Mouse (Mus musculus) intestine, embryonic 15.5 days (tissue): ENCODE results near the gene Sphkap. TPM values are rescaled to one million over a fixed set of nuclear protein-coding genes. Genes with fewer than 3 reads are reported as not detected.

Experiments used
- ATAC-seq: fragments of 200-750 bp; cut with Nextera tagmentation; 2 replicates; pipeline ENCODE4 v1.8.0; 2017; ENCODE audit warnings: moderate TSS enrichment, moderate library complexity
- H3K27ac ChIP-seq: fragments of 300-500 bp; sonication (generic); 2 replicates; pipeline ENCODE4 v1.5.1; 2015; ENCODE audit warnings: mild to moderate bottlenecking, inconsistent platforms
- H3K27me3 ChIP-seq: fragments of 300-500 bp; sonication (generic); replicated peaks from 2 replicates; pipeline ENCODE4 v1.6.1; 2015; ENCODE audit warnings: inconsistent platforms
- H3K36me3 ChIP-seq: fragments of 300-500 bp; sonication (generic); 2 replicates; pipeline ENCODE4 v1.6.1; 2015; ENCODE audit warnings: inconsistent platforms
- H3K4me1 ChIP-seq: fragments of 300-500 bp; sonication (generic); replicated peaks from 2 replicates; pipeline ENCODE4 v1.6.1; 2015; ENCODE audit warnings: inconsistent platforms
- H3K4me2 ChIP-seq: fragments of 300-500 bp; sonication (generic); replicated peaks from 2 replicates; pipeline ENCODE4 v1.6.1; 2015; ENCODE audit warnings: mild to moderate bottlenecking, inconsistent platforms
- H3K4me3 ChIP-seq: fragments of 300-500 bp; sonication (generic); replicated peaks from 2 replicates; pipeline ENCODE4 v1.5.1; 2015; ENCODE audit warnings: inconsistent platforms
- H3K9ac ChIP-seq: fragments of 300-500 bp; sonication (generic); 2 replicates; pipeline ENCODE4 v1.6.1; 2015; ENCODE audit warnings: inconsistent platforms
- H3K9me3 ChIP-seq: fragments of 300-500 bp; sonication (generic); 2 replicates; pipeline ENCODE4 v1.6.1; 2016; ENCODE audit warnings: inconsistent platforms
- WGBS: fragments of 180-500 bp; shearing (Covaris S2); methylation state at CpG from one replicate; pipeline ENCODE4 v1.1.7; 2015; 5-methylcytosine and 5-hydroxymethylcytosine counted together
- polyA plus RNA-seq: library from polyadenylated mRNA; unstranded; fragments of >200 nt; fragmentation: Nextera tagmentation; extraction: Ambion mirVana; gene quantifications from 2 replicates; pipeline ENCODE4 v1.2.1, GENCODE M21; 2015

The Sphkap gene
- polyA plus RNA-seq, 1 experiment from 2014 or later, result 1.4 TPM

DNA sequence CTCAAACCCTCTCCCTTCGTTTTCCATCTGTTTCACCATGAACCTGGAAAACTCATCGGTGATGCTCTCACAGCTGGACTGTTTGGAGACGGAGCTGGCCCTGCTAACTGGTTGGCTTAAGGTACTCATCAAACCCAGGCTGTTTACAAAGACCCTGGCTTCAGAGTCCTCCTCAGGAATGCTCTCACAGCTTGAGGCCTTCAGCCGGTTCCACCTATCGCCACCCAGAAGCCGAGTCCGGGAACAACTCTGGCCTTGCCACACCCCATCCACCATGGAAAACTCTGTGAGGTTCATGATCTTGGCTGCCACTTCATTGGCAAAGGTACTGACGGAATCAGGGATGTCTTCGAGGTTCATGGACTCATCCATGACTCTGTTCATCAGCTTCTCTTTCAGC, 131.4 kb downstream of the Sphkap start:
- 86% methylated on average over 9 of the region's 9 CpGs for WGBS
- no peaks in the 10 kb centered on the region for H3K4me1 ChIP-seq
- no peaks in the 10 kb centered on the region for H3K27me3 ChIP-seq
- no peaks in the 10 kb centered on the region for H3K9me3 ChIP-seq
- no peak overlapping the region for H3K9ac ChIP-seq
- H3K4me3 ChIP-seq, result no peak overlapping the region
- ATAC-seq, result no peak
- H3K27ac ChIP-seq, result no peak overlapping the region
- no peak overlapping the region for H3K4me2 ChIP-seq
- H3K36me3 ChIP-seq, result no peaks in the 10 kb centered on the region

DNA sequence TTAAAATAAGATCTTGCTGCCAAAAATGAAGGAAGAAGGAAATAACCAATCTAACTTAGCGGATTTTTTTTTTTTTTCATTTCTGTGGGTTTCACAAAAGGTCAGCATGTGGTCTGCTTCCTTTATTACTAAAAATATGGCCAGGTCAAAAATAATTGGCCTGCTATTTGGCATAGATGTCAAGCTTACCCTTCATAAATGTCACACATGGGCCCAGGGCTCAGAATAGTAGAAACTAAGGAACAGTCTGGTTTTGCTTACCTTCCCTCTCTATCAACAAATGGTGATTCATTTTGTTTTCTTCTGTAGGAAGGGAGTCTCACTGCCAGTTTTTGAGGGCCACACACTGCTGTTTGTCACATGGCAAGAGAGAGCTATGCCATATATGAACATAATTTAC, 156.3 kb downstream of the Sphkap start:
- no peak overlapping the region for H3K4me3 ChIP-seq
- no peak overlapping the region for H3K27ac ChIP-seq
- H3K36me3 ChIP-seq, result no peaks in the 10 kb centered on the region
- H3K27me3 ChIP-seq, result no peaks in the 10 kb centered on the region
- 80% methylated on average over 1 of the region's 1 CpGs for WGBS
- no peak for ATAC-seq
- H3K4me2 ChIP-seq, result no peak overlapping the region
- H3K9ac ChIP-seq, result no peak overlapping the region
- no peaks in the 10 kb centered on the region for H3K4me1 ChIP-seq
- no peaks in the 10 kb centered on the region for H3K9me3 ChIP-seq

DNA sequence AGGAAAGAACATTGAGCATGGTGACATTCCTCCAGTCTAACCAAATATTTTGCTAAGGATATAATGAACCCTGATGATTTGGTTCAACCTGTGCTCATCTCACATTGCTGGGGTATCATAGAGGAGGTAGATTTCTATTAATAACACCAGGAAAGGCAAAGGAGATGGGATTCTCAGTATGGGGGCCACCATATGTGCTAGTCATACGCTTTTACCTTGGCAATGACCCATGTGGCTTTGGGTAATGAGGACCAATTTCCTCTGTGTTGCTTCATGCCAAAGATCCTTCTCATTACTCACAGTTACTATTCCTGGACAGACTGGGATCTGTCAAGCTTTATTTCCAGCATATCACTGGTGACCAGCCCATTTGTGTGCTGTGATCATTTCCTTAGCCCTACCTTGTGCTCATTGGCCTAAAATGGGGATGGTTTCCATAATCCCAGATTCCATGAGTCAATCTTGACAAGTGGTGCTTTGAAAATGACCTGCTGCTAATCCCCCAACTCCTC, 159.7 kb downstream of the Sphkap start:
- H3K4me2 ChIP-seq, result no peak overlapping the region
- no peak overlapping the region for H3K9ac ChIP-seq
- H3K4me1 ChIP-seq, result no peaks in the 10 kb centered on the region
- H3K4me3 ChIP-seq, result no peak overlapping the region
- H3K27me3 ChIP-seq, result no peaks in the 10 kb centered on the region
- ATAC-seq, result no peak
- no peak overlapping the region for H3K27ac ChIP-seq
- WGBS, result 89% methylated on average over 1 of the region's 1 CpGs
- no peaks in the 10 kb centered on the region for H3K36me3 ChIP-seq
- H3K9me3 ChIP-seq, result no peaks in the 10 kb centered on the region

DNA sequence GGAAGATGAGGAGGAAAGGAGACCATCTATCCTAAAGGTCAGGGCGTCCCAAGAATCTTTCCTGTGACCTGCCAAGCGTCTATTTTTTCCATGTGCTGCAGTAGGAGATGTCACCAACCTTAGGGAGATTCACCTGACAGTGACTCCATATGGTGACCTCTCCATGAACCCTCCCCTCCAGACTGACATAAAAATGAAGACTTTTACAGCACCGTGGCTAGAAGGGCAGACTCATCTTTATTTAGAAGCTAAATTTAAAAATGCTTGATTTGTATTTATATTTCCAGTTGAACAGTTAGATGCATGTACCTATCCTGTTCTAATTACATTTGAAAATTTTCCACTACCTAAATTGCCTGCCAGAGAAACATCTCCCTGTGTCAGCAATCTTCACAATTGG, 180.1 kb downstream of the Sphkap start:
- H3K27ac ChIP-seq, result no peak overlapping the region
- H3K27me3 ChIP-seq, result no peaks in the 10 kb centered on the region
- H3K9ac ChIP-seq, result no peak overlapping the region
- no peak overlapping the region for H3K4me3 ChIP-seq
- 71% methylated on average over 3 of the region's 3 CpGs for WGBS
- H3K9me3 ChIP-seq, result no peaks in the 10 kb centered on the region
- no peak overlapping the region for H3K4me2 ChIP-seq
- no peaks in the 10 kb centered on the region for H3K36me3 ChIP-seq
- ATAC-seq, result no peak
- H3K4me1 ChIP-seq, result no peaks in the 10 kb centered on the region

DNA sequence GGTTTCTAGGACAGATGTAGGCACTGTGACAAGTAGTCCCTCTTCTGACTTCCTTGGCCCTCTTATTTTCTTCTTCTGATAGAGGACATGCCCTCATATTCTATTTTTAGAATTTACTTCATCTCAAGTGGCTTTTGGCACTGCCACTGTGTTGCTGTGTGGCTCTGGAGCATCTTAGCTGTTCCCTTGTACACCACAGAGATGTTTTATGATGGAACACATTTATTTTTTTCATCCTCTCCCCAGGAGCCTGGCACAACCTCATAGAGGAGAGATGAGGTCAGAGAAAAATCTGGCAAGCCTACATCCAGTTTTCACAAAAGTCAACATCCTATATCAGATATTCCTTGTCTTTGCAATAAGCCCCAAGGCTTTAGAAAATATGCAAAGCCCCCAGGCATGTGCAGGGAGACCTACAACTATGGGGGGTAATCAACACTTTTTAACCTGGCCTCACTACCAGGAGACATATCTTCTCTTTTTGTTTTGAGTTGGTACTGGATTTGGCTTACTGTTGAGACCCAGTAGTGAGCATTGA, 183.5 kb downstream of the Sphkap start:
- Histone ChIP-seq H3K9me3 (no peaks in the 10 kb centered on the region), H3K4me1 (no peaks in the 10 kb centered on the region), H3K27me3 (no peaks in the 10 kb centered on the region), H3K36me3 (no peaks in the 10 kb centered on the region), H3K4me2 (no peak overlapping the region), H3K4me3 (no peak overlapping the region), H3K27ac (no peak overlapping the region), H3K9ac (no peak overlapping the region)
- no peak for ATAC-seq

DNA sequence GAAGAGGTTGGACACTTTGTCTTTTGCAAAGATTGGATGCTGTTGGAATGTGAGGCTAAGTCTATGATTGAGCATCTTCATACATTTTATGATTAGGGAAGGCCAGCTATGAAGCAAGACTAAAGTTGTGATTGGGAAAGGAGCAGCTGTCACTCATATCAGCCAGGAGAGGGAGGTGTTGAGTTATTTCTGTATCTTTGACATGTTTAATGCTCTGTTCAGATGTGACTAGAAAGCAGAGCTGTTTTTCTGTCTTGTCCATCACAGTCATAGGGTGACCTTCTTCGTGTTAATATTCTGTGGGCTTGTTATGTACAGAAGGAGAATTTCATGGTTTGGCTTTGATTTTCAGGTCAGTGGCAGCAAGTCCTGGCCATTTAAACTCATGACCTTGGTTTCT, 184.9 kb downstream of the Sphkap start:
- H3K27me3 ChIP-seq, result no peaks in the 10 kb centered on the region
- ATAC-seq, result no peak
- H3K4me3 ChIP-seq, result no peak overlapping the region
- no peak overlapping the region for H3K27ac ChIP-seq
- no peaks in the 10 kb centered on the region for H3K9me3 ChIP-seq
- no peaks in the 10 kb centered on the region for H3K4me1 ChIP-seq
- no peak overlapping the region for H3K4me2 ChIP-seq
- no peaks in the 10 kb centered on the region for H3K36me3 ChIP-seq
- WGBS, result 77% methylated on average over 1 of the region's 1 CpGs
- H3K9ac ChIP-seq, result no peak overlapping the region

DNA sequence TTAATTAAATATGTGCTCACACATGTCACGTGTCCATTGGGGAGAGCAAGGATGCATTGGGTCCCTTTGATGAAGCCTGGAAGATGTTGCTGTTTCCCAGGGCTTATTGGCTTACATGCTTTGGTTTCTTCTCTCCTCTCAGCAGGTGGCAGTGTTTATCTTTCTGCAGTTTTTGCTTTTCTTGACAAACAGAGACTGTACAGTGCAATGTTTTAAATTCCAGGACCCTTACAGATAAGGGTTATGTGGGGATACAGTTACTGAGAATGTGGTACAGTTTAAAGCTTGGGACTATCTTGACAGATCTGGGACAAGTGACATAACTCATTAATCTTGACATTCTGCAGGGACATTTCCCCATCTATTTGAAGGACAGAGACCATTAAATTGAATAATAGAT, 189.7 kb downstream of the Sphkap start:
- WGBS, result 40% methylated on average over 1 of the region's 1 CpGs
- H3K27ac ChIP-seq, result no peak overlapping the region
- H3K4me1 ChIP-seq, result no peaks in the 10 kb centered on the region
- no peaks in the 10 kb centered on the region for H3K27me3 ChIP-seq
- ATAC-seq, result no peak
- H3K9me3 ChIP-seq, result no peaks in the 10 kb centered on the region
- H3K4me3 ChIP-seq, result no peak overlapping the region
- no peak overlapping the region for H3K4me2 ChIP-seq
- no peak overlapping the region for H3K9ac ChIP-seq
- H3K36me3 ChIP-seq, result no peaks in the 10 kb centered on the region

DNA sequence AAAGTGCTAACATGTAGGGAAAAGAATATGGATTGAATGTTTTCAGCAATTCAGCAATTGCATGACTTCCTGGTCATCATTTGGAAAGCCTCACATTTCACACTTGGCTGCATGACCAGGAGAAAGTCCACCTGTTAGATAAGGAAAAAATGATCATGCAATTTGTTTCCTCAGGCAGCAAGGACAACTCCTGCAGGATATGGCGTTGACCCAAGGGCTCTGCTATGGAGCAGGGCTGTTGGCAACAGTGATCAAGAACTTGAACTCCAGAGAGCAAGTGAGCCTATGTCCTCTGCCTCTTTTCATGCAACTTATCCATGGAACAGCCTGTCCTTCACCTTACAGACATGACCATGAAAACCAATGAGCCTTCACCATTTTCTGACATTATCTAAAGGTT, 198.0 kb downstream of the Sphkap start:
- Histone ChIP-seq H3K4me2 (no peak overlapping the region), H3K4me3 (no peak overlapping the region), H3K27me3 (no peaks in the 10 kb centered on the region), H3K4me1 (no peaks in the 10 kb centered on the region), H3K27ac (no peak overlapping the region), H3K9me3 (no peaks in the 10 kb centered on the region), H3K9ac (no peak overlapping the region), H3K36me3 (no peaks in the 10 kb centered on the region)
- no peak for ATAC-seq
- 62% methylated on average over 1 of the region's 1 CpGs for WGBS

Other genes with a start within 250 kb of the Sphkap start
- gene Daw1, start 248.4 kb downstream of the Sphkap start, polyA plus RNA-seq, result 0.18 TPM in 1 of 2 replicates, not detected in the other